Mouse (Mus musculus) ES-Bruce4 (cell line): Measurements from ENCODE around the gene Marcksl1. TPM values are rescaled to one million over a fixed set of nuclear protein-coding genes. Genes with fewer than 3 reads are reported as not detected.
A peak's percentile ranks its signal among the peaks of the same experiment; 100 is the strongest.
"Not testable (repeated sequence)": the region's sequence is repeated elsewhere in the genome, so short reads cannot be mapped to it uniquely, and the experiment has no call there.

ENCODE experiments used
- H3K27ac ChIP-seq: 2 replicates; pipeline ENCODE4 v1.5.1; 2012; ENCODE audit warnings: low read length, inconsistent platforms; ENCODE audit not compliant: insufficient read depth
- H3K27me3 ChIP-seq: 2 replicates; pipeline ENCODE4 v1.6.1; 2012; ENCODE audit warnings: mild to moderate bottlenecking, low read length, inconsistent platforms; ENCODE audit not compliant: control insufficient read depth, poor library complexity, insufficient read depth, severe bottlenecking
- H3K36me3 ChIP-seq: 2 replicates; pipeline ENCODE4 v1.6.1; 2012; ENCODE audit warnings: inconsistent platforms, mild to moderate bottlenecking, low read length, moderate library complexity; ENCODE audit not compliant: control insufficient read depth, poor library complexity, insufficient read depth, severe bottlenecking
- H3K4me1 ChIP-seq: one replicate; pipeline ENCODE4 v1.8.1; 2011; ENCODE audit warnings: low read length; ENCODE audit not compliant: control insufficient read depth, insufficient read depth
- H3K4me3 ChIP-seq: 2 replicates; pipeline ENCODE4 v1.5.1; 2011; ENCODE audit warnings: low read depth, mild to moderate bottlenecking, low read length
- H3K9ac ChIP-seq: 2 replicates; pipeline ENCODE4 v1.6.1; 2012; ENCODE audit warnings: low read depth, mild to moderate bottlenecking, inconsistent platforms; ENCODE audit not compliant: poor library complexity, severe bottlenecking
- H3K9me3 ChIP-seq: replicated peaks from 2 replicates; pipeline ENCODE4 v1.6.1; 2012; ENCODE audit warnings: mild to moderate bottlenecking, low read length, inconsistent platforms; ENCODE audit not compliant: control insufficient read depth, poor library complexity, insufficient read depth, severe bottlenecking
- CTCF ChIP-seq: IDR thresholded peaks from one replicate; pipeline ENCODE4 v1.8.1; 2011; ENCODE audit warnings: low read depth, low read length
- EP300 ChIP-seq: IDR thresholded peaks from 2 replicates; pipeline ENCODE4 v1.6.1; 2011; ENCODE audit warnings: low read depth, low read length; ENCODE audit not compliant: insufficient read depth
- POLR2A ChIP-seq: IDR thresholded peaks from one replicate; pipeline ENCODE4 v1.8.1; 2011; ENCODE audit warnings: low read length; ENCODE audit not compliant: insufficient read depth
- polyA plus RNA-seq: library from polyadenylated mRNA; stranded (reverse); fragments of >200 nt; gene quantifications from 2 replicates; pipeline ENCODE4 v1.2.4, GENCODE M21; 2011; ENCODE audit warnings: low read depth; ENCODE audit not compliant: missing spikeins, insufficient read depth, insufficient read length

Gene Marcksl1
- polyA plus RNA-seq, 1 experiment: 379 TPM

- peaks cover 1% of the 10 kb centered on the region for H3K4me1 ChIP-seq
- no peak for TF ChIP-seq EP300
- TF ChIP-seq CTCF: no peak
- no peak for TF ChIP-seq POLR2A
- H3K9me3 ChIP-seq: no peaks in the 10 kb centered on the region
- no peak overlapping the region for H3K27ac ChIP-seq
- H3K4me3 ChIP-seq: no peak overlapping the region
- no peaks in the 10 kb centered on the region; the same call in 1 of the 2 replicates for H3K36me3 ChIP-seq
- no peak overlapping the region for H3K9ac ChIP-seq
- no peaks in the 10 kb centered on the region for H3K27me3 ChIP-seq
These were observed 36.9 kb downstream of the Marcksl1 start for GRCm38 (mm10) chr4:129550295-129550694.

GRCm38 (mm10) chr4:129554512-129554911 lies 41.1 kb downstream of the Marcksl1 start:
- H3K27me3 ChIP-seq, H3K36me3 ChIP-seq, H3K9me3 ChIP-seq, H3K27ac ChIP-seq, H3K9ac ChIP-seq, H3K4me1 ChIP-seq, H3K4me3 ChIP-seq: not testable (repeated sequence)

GRCm38 (mm10) chr4:129555421-129555861 lies 42.1 kb downstream of the Marcksl1 start:
- peak overlapping the region; percentile 52; the same call in 1 of the 2 replicates for H3K27ac ChIP-seq
- H3K4me1 ChIP-seq: no peaks in the 10 kb centered on the region
- H3K27me3 ChIP-seq: no peaks in the 10 kb centered on the region
- H3K9ac ChIP-seq: peak overlapping the region; percentile 77
- H3K4me3 ChIP-seq: peak overlapping the region; percentile 72
- no peaks in the 10 kb centered on the region for H3K36me3 ChIP-seq
- no peaks in the 10 kb centered on the region for H3K9me3 ChIP-seq
- TF ChIP-seq CTCF: peak; percentile 95
- no peak for TF ChIP-seq POLR2A

GRCm38 (mm10) chr4:129555862-129556531 lies 42.6 kb downstream of the Marcksl1 start:
- Histone ChIP-seq H3K9me3 (no peaks in the 10 kb centered on the region), H3K36me3 (no peaks in the 10 kb centered on the region), H3K9ac (peak overlapping the region; percentile 77), H3K4me3 (peak overlapping the region; percentile 72), H3K27ac (peak overlapping the region; percentile 52; the same call in 1 of the 2 replicates), H3K27me3 (no peaks in the 10 kb centered on the region), H3K4me1 (no peaks in the 10 kb centered on the region)
- TF ChIP-seq POLR2A (no peak), CTCF (no peak), EP300 (no peak)

GRCm38 (mm10) chr4:129556532-129557223 lies 43.3 kb downstream of the Marcksl1 start:
- TF ChIP-seq CTCF (no peak), EP300 (0 out of 2 replicates have a peak, but pooled peaks have one; percentile 52), POLR2A (peak; percentile 58)
- no peaks in the 10 kb centered on the region for H3K27me3 ChIP-seq
- H3K36me3 ChIP-seq: no peaks in the 10 kb centered on the region
- peak overlapping the region; percentile 48 for H3K4me3 ChIP-seq
- H3K27ac ChIP-seq: peak overlapping the region; percentile 39
- peak overlapping the region; percentile 77 for H3K9ac ChIP-seq
- no peaks in the 10 kb centered on the region for H3K4me1 ChIP-seq
- H3K9me3 ChIP-seq: no peaks in the 10 kb centered on the region

GRCm38 (mm10) chr4:129557256-129557808 lies 44.0 kb downstream of the Marcksl1 start:
- no peak for TF ChIP-seq EP300
- TF ChIP-seq CTCF: no peak
- no peak for TF ChIP-seq POLR2A
- Histone ChIP-seq H3K4me3 (peak overlapping the region; percentile 48; the same call in 1 of the 2 replicates), H3K9me3 (no peaks in the 10 kb centered on the region), H3K36me3 (no peaks in the 10 kb centered on the region), H3K27me3 (no peaks in the 10 kb centered on the region), H3K27ac (no peak overlapping the region), H3K9ac (peak overlapping the region; percentile 43; the same call in 1 of the 2 replicates), H3K4me1 (no peaks in the 10 kb centered on the region)
